Mouse (Mus musculus) forebrain, embryonic 11.5 days (tissue): Measurements from ENCODE around the gene Egflam. TPM values are rescaled to one million over a fixed set of nuclear protein-coding genes. Genes with fewer than 3 reads are reported as not detected.
A peak's percentile ranks its signal among the peaks of the same experiment; 100 is the strongest.

Experiments
- ATAC-seq: fragments of 200-750 bp; cut with Nextera tagmentation; replicated peaks from 2 replicates; pipeline ENCODE4 v1.8.0; 2017; ENCODE audit warnings: moderate TSS enrichment; ENCODE audit not compliant: low FRiP score
- DNase-seq: peaks from one replicate; pipeline ENCODE4 v3.0.0-alpha.2; 2017; ENCODE audit warnings: low spot score
- H3K27ac ChIP-seq: fragments of 300-500 bp; sonication (generic); 2 replicates; pipeline ENCODE4 v1.5.1; 2014; ENCODE audit warnings: low read depth, low read length
- H3K27me3 ChIP-seq: fragments of 300-500 bp; sonication (generic); 2 replicates; pipeline ENCODE4 v1.6.1; 2014; ENCODE audit warnings: mild to moderate bottlenecking, low read length, mixed read lengths; ENCODE audit not compliant: control insufficient read depth, insufficient read depth
- H3K36me3 ChIP-seq: fragments of 300-500 bp; sonication (generic); 2 replicates; pipeline ENCODE4 v1.6.1; 2014; ENCODE audit warnings: mild to moderate bottlenecking, low read length, moderate library complexity, mixed read lengths; ENCODE audit not compliant: control insufficient read depth, insufficient read depth
- H3K4me1 ChIP-seq: fragments of 300-500 bp; sonication (generic); replicated peaks from 2 replicates; pipeline ENCODE4 v1.6.1; 2014; ENCODE audit warnings: low read length, mixed read lengths; ENCODE audit not compliant: control insufficient read depth, insufficient read depth
- H3K4me2 ChIP-seq: fragments of 300-500 bp; sonication (generic); 2 replicates; pipeline ENCODE4 v1.6.1; 2014; ENCODE audit warnings: low read depth, mild to moderate bottlenecking, low read length, moderate library complexity, mixed read lengths; ENCODE audit not compliant: severe bottlenecking
- H3K4me3 ChIP-seq: fragments of 300-500 bp; sonication (generic); 2 replicates; pipeline ENCODE4 v1.5.1; 2014; ENCODE audit warnings: low read depth, low read length
- H3K9ac ChIP-seq: fragments of 300-500 bp; sonication (generic); 2 replicates; pipeline ENCODE4 v1.6.1; 2014; ENCODE audit warnings: low read length
- H3K9me3 ChIP-seq: fragments of 300-500 bp; sonication (generic); 2 replicates; pipeline ENCODE4 v1.6.1; 2016; ENCODE audit warnings: low read length, mixed read lengths; ENCODE audit not compliant: control insufficient read depth
- WGBS: fragments of 180-500 bp; shearing (Covaris S2); extraction: QIAGEN DNeasy Blood & Tissue Kit; methylation state at CpG from one replicate; pipeline ENCODE4 v1.1.7; 2014; 5-methylcytosine and 5-hydroxymethylcytosine counted together
- polyA plus RNA-seq: library from polyadenylated mRNA; unstranded; fragments of >200 nt; fragmentation: Nextera tagmentation; extraction: Ambion mirVana; gene quantifications from 2 replicates; pipeline ENCODE4 v1.2.1, GENCODE M21; 2014

Egflam gene
- polyA plus RNA-seq: 7.5 and 7.7 TPM in 2 replicates

DNA sequence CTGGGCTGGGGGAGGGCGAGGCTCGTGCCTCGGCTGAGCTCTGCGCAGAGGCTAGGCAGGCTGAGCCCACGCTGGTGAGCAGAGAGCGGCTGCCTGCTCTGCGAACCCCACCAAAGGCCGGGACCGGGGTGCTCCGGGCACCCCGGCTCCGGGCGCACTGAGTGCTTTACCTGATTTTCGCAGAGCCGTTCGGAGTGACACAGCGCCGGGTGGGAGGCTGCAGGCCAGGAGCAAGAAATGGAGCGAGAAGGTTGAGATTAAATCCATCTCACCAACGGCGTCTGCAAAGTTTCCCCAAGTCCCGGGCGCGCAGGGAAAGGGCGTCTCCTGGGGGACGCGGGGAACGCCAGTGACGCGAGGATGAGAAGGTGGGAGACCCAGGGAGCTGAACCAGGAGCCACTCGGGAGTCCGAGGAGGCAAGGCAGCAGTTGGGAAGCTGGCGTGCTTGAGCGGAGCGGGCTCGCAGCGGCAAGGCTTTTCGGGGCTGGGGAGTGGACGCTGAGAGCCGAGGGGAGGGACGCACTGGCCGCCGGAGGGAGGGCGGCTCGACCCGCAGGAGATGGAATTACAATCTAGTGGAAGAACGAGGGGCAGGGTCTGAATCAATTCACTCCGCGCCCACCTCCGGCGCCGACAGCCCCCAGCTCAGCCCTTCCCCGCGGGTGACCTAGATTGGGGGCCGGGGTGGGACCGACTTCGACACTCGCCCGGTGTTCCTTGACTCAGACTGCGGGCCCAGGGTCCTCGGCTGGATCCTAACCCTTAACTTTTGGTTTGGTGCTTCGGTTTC is at the start of gene Egflam:
TSS of gene Egflam (minus strand) at position 578 of the 791 bp plus-strand sequence.
- ATAC-seq (peak; percentile 82), DNase-seq (peak; percentile 72)
- H3K36me3 ChIP-seq: no peaks in the 10 kb centered on the region
- peak within 1 kb of the TSS; percentile 95 for H3K4me2 ChIP-seq
- peak within 1 kb of the TSS; percentile 63 for H3K9ac ChIP-seq
- under 1% methylated on average over 59 of the region's 62 CpGs for WGBS
- H3K9me3 ChIP-seq: no peaks in the 10 kb centered on the region
- H3K27ac ChIP-seq: no peak within 1 kb of the TSS
- peaks cover 4% of the 10 kb centered on the region; the same call in 1 of the 2 replicates for H3K4me1 ChIP-seq
- peak within 1 kb of the TSS; percentile 55 for H3K4me3 ChIP-seq
- peaks cover 3% of the 10 kb centered on the region; the same call in 1 of the 2 replicates for H3K27me3 ChIP-seq

- DNase-seq: no peak
- Histone ChIP-seq H3K4me1 (no peaks in the 10 kb centered on the region), H3K9ac (no peak overlapping the region), H3K4me2 (no peak overlapping the region), H3K9me3 (no peaks in the 10 kb centered on the region), H3K27me3 (no peaks in the 10 kb centered on the region), H3K4me3 (no peak overlapping the region), H3K36me3 (no peaks in the 10 kb centered on the region), H3K27ac (no peak overlapping the region)
- 72% methylated on average over 17 of the region's 17 CpGs for WGBS
- no peak for ATAC-seq
Observed at GRCm38 (mm10) chr15:7443396-7444315, 45.5 kb upstream of the Egflam start.

GRCm38 (mm10) chr15:7442148-7443100 is 44.2 kb upstream of the Egflam start:
- WGBS: 64% methylated on average over 16 of the region's 16 CpGs
- Histone ChIP-seq H3K27me3 (no peaks in the 10 kb centered on the region), H3K36me3 (no peaks in the 10 kb centered on the region), H3K4me1 (no peaks in the 10 kb centered on the region), H3K4me3 (no peak overlapping the region), H3K27ac (no peak overlapping the region), H3K9me3 (no peaks in the 10 kb centered on the region), H3K4me2 (no peak overlapping the region), H3K9ac (no peak overlapping the region)
- no peak for ATAC-seq
- DNase-seq: no peak

- no peak for ATAC-seq
- H3K9ac ChIP-seq: no peak overlapping the region
- H3K27me3 ChIP-seq: no peaks in the 10 kb centered on the region
- H3K4me2 ChIP-seq: no peak overlapping the region
- H3K9me3 ChIP-seq: no peaks in the 10 kb centered on the region
- WGBS: 77% methylated on average over 2 of the region's 2 CpGs
- H3K4me1 ChIP-seq: no peaks in the 10 kb centered on the region
- no peak overlapping the region for H3K4me3 ChIP-seq
- no peak overlapping the region for H3K27ac ChIP-seq
- no peak for DNase-seq
- H3K36me3 ChIP-seq: no peaks in the 10 kb centered on the region
Observed at GRCm38 (mm10) chr15:7424282-7424681, 26.1 kb upstream of the Egflam start.

DNA sequence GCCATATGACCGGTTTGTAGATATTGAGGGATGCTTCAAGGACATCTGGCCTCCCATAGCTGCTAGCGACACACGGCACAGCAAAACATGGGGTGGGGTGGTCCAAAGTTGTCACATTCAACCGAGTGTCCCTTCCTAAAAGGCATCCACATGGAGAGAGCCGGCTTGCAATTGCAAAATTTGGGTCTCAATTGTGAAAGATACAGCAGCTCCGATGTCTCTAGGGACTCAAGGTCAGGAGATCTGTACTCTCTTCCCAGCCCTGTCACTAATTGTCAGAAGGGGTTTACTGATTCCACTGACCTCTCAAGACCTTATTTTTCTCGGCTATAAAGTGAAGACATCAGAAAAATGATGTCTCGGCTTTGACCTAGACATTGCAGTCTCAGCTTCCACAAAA is 6.3 kb upstream of the Egflam start:
- DNase-seq (no peak), ATAC-seq (no peak)
- no peaks in the 10 kb centered on the region for H3K36me3 ChIP-seq
- H3K9me3 ChIP-seq: no peaks in the 10 kb centered on the region
- no peak overlapping the region for H3K4me2 ChIP-seq
- peaks cover 2% of the 10 kb centered on the region; the same call in 1 of the 2 replicates for H3K27me3 ChIP-seq
- no peak overlapping the region for H3K27ac ChIP-seq
- 88% methylated on average over 8 of the region's 8 CpGs for WGBS
- no peaks in the 10 kb centered on the region for H3K4me1 ChIP-seq
- H3K4me3 ChIP-seq: no peak overlapping the region
- no peak overlapping the region for H3K9ac ChIP-seq

- Histone ChIP-seq H3K4me1 (peaks cover 4% of the 10 kb centered on the region; the same call in 1 of the 2 replicates), H3K9ac (peak overlapping the region; percentile 63), H3K36me3 (no peaks in the 10 kb centered on the region), H3K4me3 (peak overlapping the region; percentile 55), H3K27ac (no peak overlapping the region), H3K4me2 (peak overlapping the region; percentile 95), H3K27me3 (peaks cover 3% of the 10 kb centered on the region; the same call in 1 of the 2 replicates), H3K9me3 (no peaks in the 10 kb centered on the region)
- 3% methylated on average over 17 of the region's 17 CpGs for WGBS
- DNase-seq (no peak), ATAC-seq (peak; percentile 57)
Observed at GRCm38 (mm10) chr15:7398609-7399540, 680 bp upstream of the Egflam start.

DNA sequence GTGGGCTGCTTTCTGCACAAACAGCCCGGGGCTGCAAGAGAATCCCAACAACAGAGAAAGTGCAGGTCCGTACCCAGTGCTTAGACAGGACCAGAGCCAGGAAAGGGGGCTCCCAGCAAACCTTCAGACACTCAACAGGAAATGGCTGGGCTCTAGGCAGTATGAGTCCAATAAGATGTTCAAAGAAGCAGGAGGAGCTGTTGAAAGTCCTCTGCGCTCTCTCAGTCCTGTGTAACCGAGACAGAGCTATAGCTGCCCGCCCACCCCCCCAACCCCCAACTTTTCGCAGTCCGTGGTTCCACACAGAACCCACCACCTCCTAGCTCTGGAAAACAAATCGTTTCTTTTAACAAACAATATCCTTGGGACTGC is 763 bp downstream of the Egflam start:
- no peaks in the 10 kb centered on the region for H3K36me3 ChIP-seq
- peak overlapping the region; percentile 55 for H3K4me3 ChIP-seq
- no peak for DNase-seq
- H3K9ac ChIP-seq: peak overlapping the region; percentile 63
- peaks cover 3% of the 10 kb centered on the region; the same call in 1 of the 2 replicates for H3K27me3 ChIP-seq
- peak; percentile 37; the same call in 1 of the 2 replicates for ATAC-seq
- 4% methylated on average over 8 of the region's 8 CpGs for WGBS
- no peaks in the 10 kb centered on the region for H3K9me3 ChIP-seq
- H3K4me1 ChIP-seq: peaks cover 4% of the 10 kb centered on the region; the same call in 1 of the 2 replicates
- peak overlapping the region; percentile 95 for H3K4me2 ChIP-seq
- no peak overlapping the region for H3K27ac ChIP-seq
